Mouse (Mus musculus) midbrain, embryonic 15.5 days (tissue): ENCODE measurements around the gene Negr1. TPM values are rescaled to one million over a fixed set of nuclear protein-coding genes. Genes with fewer than 3 reads are reported as not detected.

Source experiments
- ATAC-seq: fragments of 200-750 bp; cut with Nextera tagmentation; replicated peaks from 2 replicates; pipeline ENCODE4 v1.8.0; 2017; ENCODE audit warnings: moderate TSS enrichment
- H3K27ac ChIP-seq: fragments of 300-500 bp; sonication (generic); 2 replicates; pipeline ENCODE4 v1.5.1; 2015; ENCODE audit warnings: mild to moderate bottlenecking, inconsistent platforms
- H3K27me3 ChIP-seq: fragments of 300-500 bp; sonication (generic); replicated peaks from 2 replicates; pipeline ENCODE4 v1.6.1; 2015; ENCODE audit warnings: inconsistent platforms
- H3K36me3 ChIP-seq: fragments of 300-500 bp; sonication (generic); replicated peaks from 2 replicates; pipeline ENCODE4 v1.6.1; 2015; ENCODE audit warnings: inconsistent platforms
- H3K4me1 ChIP-seq: fragments of 300-500 bp; sonication (generic); 2 replicates; pipeline ENCODE4 v1.6.1; 2015; ENCODE audit warnings: inconsistent platforms
- H3K4me2 ChIP-seq: fragments of 300-500 bp; sonication (generic); 2 replicates; pipeline ENCODE4 v1.6.1; 2015; ENCODE audit warnings: inconsistent platforms, mild to moderate bottlenecking, moderate library complexity
- H3K4me3 ChIP-seq: fragments of 300-500 bp; sonication (generic); 2 replicates; pipeline ENCODE4 v1.5.1; 2015; ENCODE audit warnings: mild to moderate bottlenecking, inconsistent platforms
- H3K9ac ChIP-seq: fragments of 300-500 bp; sonication (generic); 2 replicates; pipeline ENCODE4 v1.6.1; 2015; ENCODE audit warnings: mild to moderate bottlenecking, inconsistent platforms
- H3K9me3 ChIP-seq: fragments of 300-500 bp; sonication (generic); 2 replicates; pipeline ENCODE4 v1.6.1; 2016; ENCODE audit warnings: inconsistent platforms
- WGBS: fragments of 180-500 bp; shearing (Covaris S2); methylation state at CpG from one replicate; pipeline ENCODE4 v1.1.7; 2015; ENCODE audit warnings: mixed read lengths; 5-methylcytosine and 5-hydroxymethylcytosine counted together
- polyA plus RNA-seq: library from polyadenylated mRNA; unstranded; fragments of >200 nt; fragmentation: Nextera tagmentation; extraction: Ambion mirVana; gene quantifications from 2 replicates; pipeline ENCODE4 v1.2.1, GENCODE M21; 2015

Gene Negr1
- polyA plus RNA-seq, 1 experiment from 2014 or later = 69.4 TPM

- Histone ChIP-seq H3K4me1 (no peaks in the 10 kb centered on the region), H3K9ac (no peak overlapping the region), H3K27ac (no peak overlapping the region), H3K36me3 (no peaks in the 10 kb centered on the region), H3K4me2 (no peak overlapping the region), H3K27me3 (no peaks in the 10 kb centered on the region), H3K9me3 (no peaks in the 10 kb centered on the region), H3K4me3 (no peak overlapping the region)
- ATAC-seq = no peak
- 81% methylated on average over 2 of the region's 2 CpGs for WGBS
These were observed 368.3 kb downstream of the Negr1 start for GRCm38 (mm10) chr3:156929677-156930440.

- no peaks in the 10 kb centered on the region for H3K36me3 ChIP-seq
- ATAC-seq = no peak
- no peaks in the 10 kb centered on the region for H3K9me3 ChIP-seq
- 90% methylated on average over 2 of the region's 2 CpGs for WGBS
- H3K27me3 ChIP-seq = no peaks in the 10 kb centered on the region
- no peak overlapping the region for H3K27ac ChIP-seq
- no peaks in the 10 kb centered on the region for H3K4me1 ChIP-seq
- H3K4me2 ChIP-seq = no peak overlapping the region
- H3K9ac ChIP-seq = no peak overlapping the region
- no peak overlapping the region for H3K4me3 ChIP-seq
These were observed 369.4 kb downstream of the Negr1 start for GRCm38 (mm10) chr3:156931011-156931410.

GRCm38 (mm10) chr3:156931540-156931939 lies 369.9 kb downstream of the Negr1 start:
- no peak overlapping the region for H3K4me2 ChIP-seq
- no peaks in the 10 kb centered on the region for H3K36me3 ChIP-seq
- H3K4me1 ChIP-seq = no peaks in the 10 kb centered on the region
- H3K9me3 ChIP-seq = no peaks in the 10 kb centered on the region
- H3K27me3 ChIP-seq = no peaks in the 10 kb centered on the region
- H3K9ac ChIP-seq = no peak overlapping the region
- WGBS = 89% methylated on average over 1 of the region's 1 CpGs
- H3K4me3 ChIP-seq = no peak overlapping the region
- no peak for ATAC-seq
- no peak overlapping the region for H3K27ac ChIP-seq

GRCm38 (mm10) chr3:156934778-156935290 lies 373.2 kb downstream of the Negr1 start:
- no peaks in the 10 kb centered on the region for H3K4me1 ChIP-seq
- H3K9ac ChIP-seq = no peak overlapping the region
- H3K27ac ChIP-seq = 0 out of 2 replicates have a peak overlapping the region, but pooled peaks have one; percentile 4
- H3K9me3 ChIP-seq = no peaks in the 10 kb centered on the region
- WGBS = 59% methylated on average over 5 of the region's 5 CpGs
- no peak overlapping the region for H3K4me2 ChIP-seq
- no peak for ATAC-seq
- no peaks in the 10 kb centered on the region for H3K27me3 ChIP-seq
- no peak overlapping the region for H3K4me3 ChIP-seq
- H3K36me3 ChIP-seq = no peaks in the 10 kb centered on the region

- peak; percentile 83 for ATAC-seq
- no peaks in the 10 kb centered on the region for H3K36me3 ChIP-seq
- H3K9ac ChIP-seq = no peak overlapping the region
- H3K4me2 ChIP-seq = no peak overlapping the region
- H3K27me3 ChIP-seq = no peaks in the 10 kb centered on the region
- H3K9me3 ChIP-seq = no peaks in the 10 kb centered on the region
- 36% methylated on average over 6 of the region's 6 CpGs for WGBS
- no peak overlapping the region for H3K4me3 ChIP-seq
- H3K27ac ChIP-seq = no peak overlapping the region
- no peaks in the 10 kb centered on the region for H3K4me1 ChIP-seq
These were observed 385.8 kb downstream of the Negr1 start for GRCm38 (mm10) chr3:156947404-156947803.

GRCm38 (mm10) chr3:156952970-156953369 lies 391.4 kb downstream of the Negr1 start:
- Histone ChIP-seq H3K9ac (no peak overlapping the region), H3K4me3 (no peak overlapping the region), H3K27ac (no peak overlapping the region), H3K4me2 (no peak overlapping the region), H3K27me3 (no peaks in the 10 kb centered on the region), H3K9me3 (no peaks in the 10 kb centered on the region), H3K36me3 (no peaks in the 10 kb centered on the region), H3K4me1 (peaks cover 8% of the 10 kb centered on the region; the same call in 1 of the 2 replicates)
- ATAC-seq = no peak
- WGBS = 80% methylated on average over 6 of the region's 6 CpGs

GRCm38 (mm10) chr3:156955094-156955493 lies 393.5 kb downstream of the Negr1 start:
- Histone ChIP-seq H3K4me1 (peaks cover 8% of the 10 kb centered on the region; the same call in 1 of the 2 replicates), H3K4me2 (no peak overlapping the region), H3K27ac (no peak overlapping the region), H3K9me3 (no peaks in the 10 kb centered on the region), H3K4me3 (no peak overlapping the region), H3K9ac (no peak overlapping the region), H3K27me3 (no peaks in the 10 kb centered on the region), H3K36me3 (no peaks in the 10 kb centered on the region)
- 86% methylated on average over 4 of the region's 4 CpGs for WGBS
- ATAC-seq = no peak

- 95% methylated on average over 7 of the region's 7 CpGs for WGBS
These were observed 397.0 kb downstream of the Negr1 start for GRCm38 (mm10) chr3:156958640-156959039.

GRCm38 (mm10) chr3:156968764-156969163 lies 407.2 kb downstream of the Negr1 start:
- no peak overlapping the region for H3K4me3 ChIP-seq
- no peaks in the 10 kb centered on the region for H3K27me3 ChIP-seq
- no peak overlapping the region for H3K4me2 ChIP-seq
- no peaks in the 10 kb centered on the region for H3K4me1 ChIP-seq
- no peak for ATAC-seq
- H3K27ac ChIP-seq = no peak overlapping the region
- 77% methylated on average over 2 of the region's 2 CpGs for WGBS
- no peak overlapping the region for H3K9ac ChIP-seq
- no peaks in the 10 kb centered on the region for H3K36me3 ChIP-seq
- H3K9me3 ChIP-seq = no peaks in the 10 kb centered on the region

More at GRCm38 (mm10) chr3:156958640-156959039, 397.0 kb downstream of the Negr1 start:
- Histone ChIP-seq H3K27me3 (no peaks in the 10 kb centered on the region), H3K9me3 (no peaks in the 10 kb centered on the region), H3K4me1 (peaks cover 8% of the 10 kb centered on the region; the same call in 1 of the 2 replicates), H3K36me3 (no peaks in the 10 kb centered on the region), H3K4me2 (no peak overlapping the region), H3K9ac (no peak overlapping the region), H3K27ac (no peak overlapping the region), H3K4me3 (no peak overlapping the region)
- ATAC-seq = no peak

- Histone ChIP-seq H3K4me2 (no peak overlapping the region), H3K4me3 (no peak overlapping the region), H3K9ac (no peak overlapping the region), H3K27ac (no peak overlapping the region), H3K27me3 (no peaks in the 10 kb centered on the region), H3K36me3 (no peaks in the 10 kb centered on the region), H3K4me1 (no peaks in the 10 kb centered on the region), H3K9me3 (no peaks in the 10 kb centered on the region)
- ATAC-seq = no peak
- WGBS = 80% methylated on average over 2 of the region's 2 CpGs
These were observed 409.5 kb downstream of the Negr1 start for GRCm38 (mm10) chr3:156971104-156971503.

GRCm38 (mm10) chr3:156976816-156977215 lies 415.2 kb downstream of the Negr1 start:
- ATAC-seq = no peak
- no peak overlapping the region for H3K9ac ChIP-seq
- WGBS = 79% methylated on average over 2 of the region's 2 CpGs
- H3K27ac ChIP-seq = no peak overlapping the region
- H3K4me2 ChIP-seq = no peak overlapping the region
- no peaks in the 10 kb centered on the region for H3K36me3 ChIP-seq
- H3K9me3 ChIP-seq = no peaks in the 10 kb centered on the region
- no peak overlapping the region for H3K4me3 ChIP-seq
- no peaks in the 10 kb centered on the region for H3K27me3 ChIP-seq
- H3K4me1 ChIP-seq = 0 out of 2 replicates have a peak, but pooled peaks cover 3% of the 10 kb centered on the region

GRCm38 (mm10) chr3:156980042-156980716 lies 418.6 kb downstream of the Negr1 start:
- H3K9ac ChIP-seq = no peak overlapping the region
- 0 out of 2 replicates have a peak, but pooled peaks cover 3% of the 10 kb centered on the region for H3K4me1 ChIP-seq
- ATAC-seq = peak; percentile 33; the same call in 1 of the 2 replicates
- 68% methylated on average over 11 of the region's 11 CpGs for WGBS
- no peak overlapping the region for H3K4me3 ChIP-seq
- no peaks in the 10 kb centered on the region for H3K9me3 ChIP-seq
- no peak overlapping the region for H3K27ac ChIP-seq
- H3K4me2 ChIP-seq = no peak overlapping the region
- no peaks in the 10 kb centered on the region for H3K36me3 ChIP-seq
- H3K27me3 ChIP-seq = no peaks in the 10 kb centered on the region
